Mouse (Mus musculus) hindbrain, embryonic 10.5 days (tissue): ENCODE measurements around the gene Olfr1416. TPM values are rescaled to one million over a fixed set of nuclear protein-coding genes. Genes with fewer than 3 reads are reported as not detected.

Source experiments
- polyA plus RNA-seq: library from polyadenylated mRNA; unstranded; fragments of >200 nt; fragmentation: Nextera tagmentation; extraction: Ambion mirVana; gene quantifications from 2 replicates; pipeline ENCODE4 v1.2.1, GENCODE M21; 2016

Olfr1416 gene
- polyA plus RNA-seq, 1 experiment from 2014 or later, result not detected

Other genes starting within 250 kb of the Olfr1416 start
- gene Ndufa10, start 11.3 kb downstream of the Olfr1416 start, polyA plus RNA-seq, result 291 and 296 TPM in 2 replicates
- not detected in 2 replicates for gene Olfr1415, start 11.0 kb upstream of the Olfr1416 start, polyA plus RNA-seq
- not detected in 2 replicates for gene Olfr1414, start 33.5 kb upstream of the Olfr1416 start, polyA plus RNA-seq
- not detected in 2 replicates for gene Olfr1413, start 86.2 kb upstream of the Olfr1416 start, polyA plus RNA-seq
- not detected in 2 replicates for gene Olfr1412, start 100.7 kb upstream of the Olfr1416 start, polyA plus RNA-seq
- gene Olfr1411, start 109.3 kb upstream of the Olfr1416 start, polyA plus RNA-seq, result not detected in 2 replicates
- gene Olfr1410, start 120.7 kb upstream of the Olfr1416 start, polyA plus RNA-seq, result not detected in 2 replicates
- 0.18 TPM in 1 of 2 replicates, not detected in the other for gene Olfr12, start 132.7 kb upstream of the Olfr1416 start, polyA plus RNA-seq
- 391 and 433 TPM in 2 replicates for gene Cops9, start 156.9 kb upstream of the Olfr1416 start, polyA plus RNA-seq
- gene Otos, start 163.7 kb upstream of the Olfr1416 start, polyA plus RNA-seq, result 0.07 TPM in 1 of 2 replicates, not detected in the other